Mouse (Mus musculus) fat pad, adult 2 months (tissue): ENCODE results near the gene Apold1.

ENCODE experiments used
- DNase-seq: peaks from one replicate; pipeline ENCODE4 v3.0.0-alpha.2; 2011; ENCODE audit warnings: low read depth, low spot score; ENCODE audit errors: extremely low read depth

Gene Apold1

DNA sequence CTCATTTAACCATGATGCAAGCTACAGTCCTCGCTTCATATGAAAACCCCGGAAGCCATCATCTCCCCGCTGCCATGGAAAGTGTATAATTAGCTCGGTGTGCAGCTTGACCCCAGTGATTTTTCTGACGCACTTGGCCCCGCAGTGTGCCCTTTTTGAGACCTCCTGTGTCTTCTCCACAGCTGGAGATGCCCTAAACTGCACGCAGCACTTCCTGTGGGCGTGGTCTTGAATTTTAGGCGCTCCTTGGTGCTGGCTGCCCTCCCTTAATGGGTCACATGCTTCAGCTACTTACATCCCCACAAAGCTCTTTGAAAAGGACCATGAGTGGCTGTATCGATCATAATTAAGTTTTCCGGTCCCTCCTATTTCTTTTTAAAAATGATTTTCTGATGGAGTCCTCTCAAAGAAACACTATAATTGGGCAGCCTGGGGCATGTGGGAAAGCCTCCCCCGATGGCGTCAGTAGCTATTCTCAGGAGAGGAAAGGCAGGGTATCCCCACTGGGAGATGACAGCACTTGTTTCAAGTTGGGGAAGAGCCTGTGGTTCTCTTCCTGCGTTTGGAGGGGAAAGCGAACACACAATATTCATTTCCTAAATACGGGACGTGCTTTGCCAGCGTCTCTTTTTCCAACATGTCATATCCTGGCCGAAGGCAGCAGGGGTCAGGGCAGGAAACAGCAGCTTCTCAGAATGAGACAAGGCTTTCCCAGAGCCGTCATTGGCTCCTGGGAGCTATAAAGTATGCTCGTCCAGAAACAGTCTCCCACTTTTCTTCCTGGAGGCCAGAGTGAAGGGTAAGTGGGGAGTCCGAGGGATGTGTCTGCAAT lies at the start of gene Apold1:
Gene Apold1 (plus strand): TSS at position 488 of the 832 bp plus-strand sequence.
- DNase-seq: no peak

DNA sequence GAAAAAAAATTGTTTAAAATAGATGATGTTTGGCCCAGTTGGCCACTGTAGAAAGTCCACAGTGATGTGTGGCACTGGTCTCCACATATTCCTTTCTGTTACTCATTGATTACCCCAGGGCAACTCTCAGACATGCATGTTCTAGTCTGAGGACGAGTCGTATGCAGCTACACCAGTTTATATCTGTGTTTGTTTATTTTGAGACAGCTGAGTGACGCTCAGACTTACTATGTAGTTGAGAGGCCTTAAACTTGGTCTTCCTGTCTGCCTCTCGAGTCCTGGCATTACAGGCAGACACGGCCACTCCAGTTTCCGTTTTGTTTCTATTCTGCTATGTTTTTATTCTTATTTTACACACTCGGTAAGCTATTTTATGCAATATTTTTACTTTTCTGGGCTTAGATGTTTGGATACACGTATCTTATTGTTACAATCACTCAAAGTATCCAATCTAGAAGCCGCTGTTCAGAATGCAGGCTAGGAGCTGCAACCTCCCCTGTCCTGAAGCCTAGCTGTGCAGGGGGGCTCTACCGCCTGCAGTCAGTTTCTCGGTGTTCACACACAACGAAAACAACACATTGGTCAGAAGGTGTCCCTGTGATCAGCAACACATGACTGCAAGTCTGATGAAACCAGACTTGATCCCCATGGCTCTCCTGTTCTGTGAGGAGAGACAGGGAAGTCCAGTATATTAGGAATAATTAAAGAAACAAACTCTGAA lies 48.9 kb upstream of the Apold1 start:
- DNase-seq: no peak

- DNase-seq: no peak
Observed at GRCm38 (mm10) chr6:134933207-134933558, 48.3 kb upstream of the Apold1 start.

DNA sequence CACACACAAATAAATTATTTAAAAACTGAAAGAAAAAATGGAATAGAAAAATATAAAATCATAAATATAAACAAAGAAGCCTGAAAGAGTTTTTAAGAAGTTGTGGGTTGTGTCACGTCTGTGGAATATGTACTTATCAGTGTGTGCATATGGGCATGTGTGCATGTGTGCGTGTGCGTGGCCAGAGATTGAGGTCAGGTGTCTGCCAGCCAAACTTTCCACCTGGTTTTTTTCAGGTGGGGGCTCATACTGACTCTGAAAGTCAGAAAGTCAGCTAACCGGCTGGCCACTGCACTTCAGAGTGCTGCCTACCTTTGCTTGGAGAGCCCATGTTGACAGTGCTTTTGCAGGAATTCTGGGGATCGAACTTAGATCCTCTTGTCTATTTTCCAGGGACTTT lies 47.2 kb upstream of the Apold1 start:
- DNase-seq: no peak

DNA sequence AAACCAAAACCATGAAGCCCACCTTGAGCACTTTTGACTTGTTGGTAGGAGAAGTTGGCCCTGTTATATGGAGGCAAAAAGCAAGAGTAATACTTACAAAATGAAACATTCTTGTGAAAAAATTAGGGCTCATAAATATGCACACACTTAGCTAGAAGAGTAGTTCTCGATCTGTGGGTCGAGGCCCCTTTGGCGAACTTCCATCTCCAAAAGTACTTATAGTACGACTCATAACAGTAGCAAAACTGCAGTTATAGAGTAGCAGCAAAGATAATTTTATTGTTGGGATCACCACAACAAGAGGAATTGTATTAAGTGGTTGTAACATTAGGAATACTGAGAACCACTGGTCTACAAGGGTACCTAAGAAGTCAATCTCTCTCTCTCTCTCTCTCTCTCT lies 41.7 kb upstream of the Apold1 start:
- no peak for DNase-seq

DNA sequence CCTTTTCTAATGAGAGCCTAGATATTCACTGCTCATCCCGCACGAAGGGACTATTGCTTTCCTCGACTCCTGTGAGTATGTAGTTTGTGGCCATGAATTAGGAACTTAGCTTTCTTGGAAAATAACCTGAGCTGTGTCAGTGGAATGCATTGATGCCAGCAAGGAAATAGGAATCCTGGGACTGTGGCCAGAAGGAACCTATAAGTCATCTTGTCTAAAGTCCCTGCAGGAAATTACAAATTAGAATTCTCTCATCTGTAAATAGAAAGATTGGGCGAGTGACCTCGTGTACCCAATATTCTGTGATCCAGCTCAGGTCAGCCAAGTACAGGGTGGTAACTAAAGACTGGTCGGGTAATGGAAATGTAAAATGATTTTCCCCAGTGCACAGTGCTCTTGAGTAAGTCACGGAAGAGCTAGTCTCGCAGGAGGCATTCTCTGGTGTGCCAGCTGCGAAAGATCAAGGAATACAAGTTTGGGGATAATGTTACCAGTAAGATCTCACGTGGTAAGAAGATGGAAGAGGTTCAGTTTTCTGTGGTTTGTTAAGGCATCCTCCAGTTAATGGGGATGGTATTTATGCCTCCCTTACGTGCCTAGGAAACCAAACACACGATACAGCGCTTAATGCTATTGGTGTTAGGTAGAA lies 37.6 kb upstream of the Apold1 start:
- no peak for DNase-seq

DNA sequence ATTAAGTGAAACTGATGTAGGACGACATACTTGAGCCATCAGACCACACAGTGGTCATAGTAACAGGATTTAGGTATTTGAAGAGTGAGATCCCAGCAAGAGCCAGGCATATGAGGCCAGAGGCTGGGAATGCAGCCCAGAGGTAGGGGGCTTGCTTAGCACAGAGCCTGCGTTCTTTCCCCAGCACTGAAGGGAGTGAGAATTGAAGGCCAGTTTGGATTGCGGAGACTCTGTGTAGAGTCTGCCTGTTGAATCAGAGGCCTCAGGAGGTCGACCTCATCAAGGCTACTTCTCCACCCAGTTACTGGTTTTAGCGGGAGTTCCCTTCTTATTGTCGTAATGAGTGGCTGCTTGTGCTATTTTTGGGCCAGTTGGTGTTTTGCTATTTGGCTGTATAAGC lies 35.5 kb upstream of the Apold1 start:
- DNase-seq: no peak

DNA sequence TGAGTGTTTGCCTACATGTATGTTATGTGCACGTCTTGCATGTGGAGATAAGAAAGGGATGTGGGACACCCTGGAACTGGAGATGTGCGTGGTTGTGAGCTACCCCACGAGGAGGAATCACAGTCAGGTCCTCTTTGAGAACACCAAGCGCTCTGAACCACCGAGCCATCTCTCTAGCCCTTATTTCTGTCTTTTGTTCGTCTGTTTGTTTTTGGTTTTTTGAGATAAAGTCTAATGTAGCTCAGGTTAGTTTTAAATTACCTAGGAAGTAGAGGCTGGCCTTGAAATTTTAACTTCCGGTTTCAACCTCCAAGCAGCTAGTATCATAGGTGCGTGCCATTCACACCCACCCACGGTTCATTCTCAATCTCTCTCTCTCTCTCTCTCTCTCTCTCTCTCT lies 34.7 kb upstream of the Apold1 start:
- no peak for DNase-seq

DNA sequence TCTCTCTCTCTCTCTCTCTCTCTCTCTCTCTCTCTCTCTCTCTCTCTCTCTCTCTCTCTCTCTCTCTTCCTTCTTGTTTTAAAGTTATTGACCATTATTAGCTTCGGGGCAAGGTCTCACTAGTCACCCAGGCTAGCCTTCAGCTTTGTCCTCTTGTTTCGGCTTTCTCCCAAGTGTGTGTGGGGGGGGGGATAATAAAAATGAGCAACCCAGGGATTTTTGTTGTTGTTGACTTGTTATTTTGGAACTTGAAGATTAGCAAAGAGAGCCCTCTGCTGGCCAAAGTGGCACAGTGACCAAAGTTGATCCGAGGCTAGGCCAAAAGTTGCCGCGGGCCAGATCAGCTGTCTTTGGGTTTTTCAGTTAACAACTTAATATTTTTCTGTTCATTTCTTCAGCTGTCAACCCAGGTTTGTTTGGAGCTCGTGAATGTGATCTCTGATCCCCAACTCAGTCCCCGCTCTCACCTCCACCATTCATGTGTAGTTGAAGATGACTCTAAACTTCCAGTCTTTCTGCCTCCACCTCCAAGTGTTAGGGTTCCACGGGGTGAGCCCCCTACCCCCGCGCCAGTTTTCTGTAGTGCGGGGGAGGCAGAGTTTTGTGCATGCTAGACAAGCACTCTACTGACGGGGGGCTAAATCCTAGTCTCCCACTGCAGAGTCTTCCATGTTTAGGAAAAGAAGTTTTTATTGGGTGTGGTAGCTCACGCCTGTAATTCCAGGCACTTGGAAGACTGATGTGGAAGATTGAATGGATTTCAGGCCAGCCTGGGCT lies 34.0 kb upstream of the Apold1 start:
- DNase-seq: no peak

- DNase-seq: no peak
Observed at GRCm38 (mm10) chr6:134948522-134949061, 32.9 kb upstream of the Apold1 start.

- no peak for DNase-seq
Observed at GRCm38 (mm10) chr6:134949241-134949640, 32.3 kb upstream of the Apold1 start.

DNA sequence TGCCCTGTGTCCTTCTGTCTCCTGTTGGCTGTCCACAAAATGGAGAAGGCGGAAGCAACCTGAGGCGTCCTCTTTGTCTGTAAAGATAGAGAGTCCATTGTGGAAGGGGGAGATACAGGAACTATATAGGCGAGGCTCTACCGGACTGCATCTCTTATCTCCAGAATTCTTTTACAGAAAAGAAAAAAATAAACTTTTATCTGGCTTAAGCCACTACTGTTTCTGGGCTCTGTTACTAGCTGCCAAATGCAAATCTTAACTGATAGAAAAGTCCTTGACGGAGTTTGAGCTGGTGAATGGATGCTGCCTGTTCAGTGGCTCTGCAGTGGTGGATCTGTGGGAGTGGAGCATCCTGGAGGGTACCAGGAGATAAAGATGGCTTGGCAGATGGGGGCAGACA lies 30.2 kb upstream of the Apold1 start:
- no peak for DNase-seq

- DNase-seq: no peak
Observed at GRCm38 (mm10) chr6:134953976-134954375, 27.5 kb upstream of the Apold1 start.

GRCm38 (mm10) chr6:134956388-134956787 lies 25.1 kb upstream of the Apold1 start:
- DNase-seq: no peak

- no peak for DNase-seq
Observed at GRCm38 (mm10) chr6:134961286-134961685, 20.2 kb upstream of the Apold1 start.

- DNase-seq: no peak
Observed at GRCm38 (mm10) chr6:134961858-134962517, 19.5 kb upstream of the Apold1 start.

- no peak for DNase-seq
Observed at GRCm38 (mm10) chr6:134962518-134962893, 19.0 kb upstream of the Apold1 start.

DNA sequence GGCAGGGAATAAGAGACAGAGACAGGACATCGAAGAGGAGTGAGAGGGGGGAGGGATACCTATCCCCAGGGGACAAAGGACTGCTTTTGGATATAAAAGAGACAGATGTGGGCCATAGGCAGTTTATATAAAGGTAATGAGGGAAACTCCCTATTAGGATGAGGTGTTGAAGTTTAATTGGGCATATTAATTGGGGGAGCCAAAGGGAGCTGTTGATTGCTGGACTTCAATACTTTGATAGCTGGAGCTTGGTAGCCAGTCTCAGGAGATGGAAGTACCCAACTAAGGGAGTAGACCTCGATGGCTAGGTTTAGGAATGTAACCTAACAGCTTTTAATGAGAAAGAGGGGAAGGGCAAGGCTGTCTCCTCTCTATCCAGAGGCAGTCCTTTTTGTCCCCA lies 17.6 kb upstream of the Apold1 start:
- no peak for DNase-seq

- no peak for DNase-seq
Observed at GRCm38 (mm10) chr6:134966681-134967080, 14.8 kb upstream of the Apold1 start.

GRCm38 (mm10) chr6:134968326-134968725 lies 13.2 kb upstream of the Apold1 start:
- no peak for DNase-seq
